Mouse (Mus musculus) C2C12 (cell line): ENCODE data around the gene Ntn3. TPM values are rescaled to one million over a fixed set of nuclear protein-coding genes. Genes with fewer than 3 reads are reported as not detected.

Experiments
- H3K27me3 ChIP-seq: one replicate; pipeline ENCODE4 v1.6.1; 2011; ENCODE audit not compliant: control insufficient read depth, insufficient read depth, insufficient read length
- H3K36me3 ChIP-seq: one replicate; pipeline ENCODE4 v1.6.1; 2011; ENCODE audit not compliant: control insufficient read depth, insufficient read depth
- H3K4me3 ChIP-seq: one replicate; pipeline ENCODE4 v1.5.1; 2011; ENCODE audit warnings: mild to moderate bottlenecking, control low read depth; ENCODE audit not compliant: poor library complexity, insufficient read depth, severe bottlenecking
- H3K79me2 ChIP-seq: one replicate; pipeline ENCODE4 v1.6.1; 2011; ENCODE audit not compliant: control insufficient read depth, insufficient read depth
- H3K79me3 ChIP-seq: one replicate; pipeline ENCODE4 v1.6.1; 2011; ENCODE audit warnings: low read depth, control low read depth
- H3ac ChIP-seq: one replicate; pipeline ENCODE3; 2011; ENCODE audit warnings: low read depth; ENCODE audit not compliant: control insufficient read depth, insufficient read length
- CEBPB ChIP-seq: IDR thresholded peaks from one replicate; pipeline ENCODE4 v1.6.1; 2011; ENCODE audit warnings: low read depth, mild to moderate bottlenecking, control low read depth, moderate library complexity
- CTCF ChIP-seq: IDR thresholded peaks from one replicate; pipeline ENCODE4 v1.5.1; 2011; ENCODE audit not compliant: control insufficient read depth, insufficient read depth, insufficient read length
- FOSL1 ChIP-seq: IDR thresholded peaks from one replicate; pipeline ENCODE4 v1.8.0; 2011; ENCODE audit warnings: mild to moderate bottlenecking, low read length; ENCODE audit not compliant: poor library complexity, insufficient read depth, severe bottlenecking
- MAX ChIP-seq: IDR thresholded peaks from one replicate; pipeline ENCODE4 v1.6.1; 2011; ENCODE audit warnings: mild to moderate bottlenecking, control low read depth
- MYOD1 ChIP-seq: IDR thresholded peaks from one replicate; pipeline ENCODE4 v1.6.1; 2011; ENCODE audit warnings: low read depth; ENCODE audit not compliant: control insufficient read depth, insufficient read length
- MYOG ChIP-seq: IDR thresholded peaks from one replicate; pipeline ENCODE4 v1.6.1; 2011; ENCODE audit not compliant: control insufficient read depth, insufficient read length; ENCODE audit errors: extremely low read depth
- USF1 ChIP-seq: IDR thresholded peaks from one replicate; pipeline ENCODE4 v1.6.1; 2011; ENCODE audit warnings: low read depth, mild to moderate bottlenecking, control low read depth, moderate library complexity
- polyA plus RNA-seq: library from polyadenylated mRNA; unstranded; fragments of >200 nt; fragmentation: generic; extraction: Trizol; gene quantifications from one replicate; pipeline ENCODE4 v1.2.1, GENCODE M21; 2012; ENCODE audit warnings: missing spikeins

Ntn3 gene
- polyA plus RNA-seq, 1 experiment, result 0.26 TPM

DNA sequence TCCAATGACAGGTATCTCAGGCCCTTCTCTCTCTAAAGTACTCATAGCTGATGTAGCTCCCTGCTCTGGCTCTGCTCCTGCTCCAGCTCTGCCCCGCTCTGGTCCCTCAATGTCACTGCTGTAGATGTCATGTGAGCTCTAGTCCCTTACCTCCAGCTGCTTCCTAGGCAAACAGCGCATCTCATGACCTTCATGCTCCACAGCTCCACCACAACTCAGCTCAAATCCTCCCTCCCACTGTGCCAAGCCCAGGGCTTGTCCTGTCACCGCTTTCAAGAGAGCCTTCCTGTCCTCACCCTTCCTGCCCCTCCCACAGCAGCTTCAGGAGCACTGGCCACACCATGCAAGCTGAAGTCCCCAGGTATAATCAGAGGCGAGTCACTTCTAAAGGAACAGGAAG is 9.6 kb downstream of the Ntn3 start:
- H3K27me3 ChIP-seq, result no peaks in the 10 kb centered on the region
- TF ChIP-seq USF1 (no peak), CTCF (no peak), CEBPB (no peak), MAX (no peak), FOSL1 (no peak), MYOG (no peak), MYOD1 (no peak)
- no peak overlapping the region for H3K4me3 ChIP-seq
- H3K79me2 ChIP-seq, result no peaks in the 10 kb centered on the region
- H3ac ChIP-seq, result no peak overlapping the region
- no peaks in the 10 kb centered on the region for H3K36me3 ChIP-seq
- H3K79me3 ChIP-seq, result no peaks in the 10 kb centered on the region

DNA sequence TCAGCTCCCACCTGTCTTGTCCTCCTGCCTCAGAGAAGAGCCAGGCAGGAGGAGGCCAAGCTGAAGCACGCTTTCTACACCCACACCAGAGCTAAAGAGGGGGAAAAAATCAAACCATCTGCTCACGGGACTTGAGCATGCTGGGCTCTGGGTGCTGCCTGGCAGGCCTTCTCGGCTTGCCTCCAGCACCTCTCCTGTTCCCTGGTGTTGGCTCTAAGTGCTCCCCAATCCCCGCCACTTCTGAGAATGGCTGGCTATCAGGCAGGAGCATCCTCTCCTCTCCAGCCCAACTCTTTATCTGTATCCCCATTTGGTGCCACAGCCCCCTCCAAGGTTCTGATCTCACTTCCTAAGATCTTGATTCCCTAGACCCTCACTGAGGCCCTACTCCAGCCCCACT is 10.1 kb downstream of the Ntn3 start:
- no peak for TF ChIP-seq USF1
- TF ChIP-seq MAX, result no peak
- no peak for TF ChIP-seq MYOG
- TF ChIP-seq FOSL1, result no peak
- TF ChIP-seq MYOD1, result no peak
- no peak for TF ChIP-seq CEBPB
- no peak for TF ChIP-seq CTCF
- Histone ChIP-seq H3K36me3 (no peaks in the 10 kb centered on the region), H3ac (no peak overlapping the region), H3K79me3 (no peaks in the 10 kb centered on the region), H3K27me3 (no peaks in the 10 kb centered on the region), H3K79me2 (no peaks in the 10 kb centered on the region), H3K4me3 (no peak overlapping the region)

DNA sequence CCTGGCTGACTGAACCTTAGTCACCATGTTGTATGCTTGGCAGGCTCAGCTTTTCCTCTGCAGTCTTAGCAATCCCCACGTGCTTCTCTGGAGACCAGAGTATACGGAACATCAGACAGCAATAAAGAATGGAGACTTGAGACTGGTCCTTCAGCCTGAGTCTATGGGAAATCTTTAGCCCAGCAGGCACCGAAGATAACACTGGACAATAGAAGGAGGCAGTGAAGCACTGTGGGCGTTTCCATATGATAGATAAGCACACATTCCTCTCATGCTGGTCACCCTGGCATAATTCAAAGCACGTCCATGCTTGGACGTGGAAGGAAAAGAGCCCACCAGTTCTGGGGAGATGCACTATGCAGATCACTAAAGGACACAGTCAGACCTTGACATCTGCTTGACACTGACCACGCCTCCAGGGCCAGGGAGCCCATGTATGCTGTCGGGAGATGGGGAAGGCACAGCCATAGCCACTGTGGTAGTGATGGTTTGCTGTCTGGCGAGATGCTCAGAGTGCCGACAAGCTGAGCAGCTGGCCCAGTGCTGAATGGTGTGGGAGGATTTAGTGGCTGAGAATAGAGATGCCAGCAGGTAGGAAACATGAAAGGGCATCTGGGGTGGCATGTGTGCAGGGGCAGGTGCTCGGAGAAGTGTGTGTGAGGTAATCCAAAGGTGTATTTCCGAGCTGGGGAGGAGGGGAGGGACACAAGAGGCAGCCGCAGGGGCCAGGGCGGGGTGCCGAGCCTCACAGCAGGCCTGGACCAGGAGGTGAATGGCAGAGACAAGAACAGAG is 12.1 kb downstream of the Ntn3 start:
- TF ChIP-seq CEBPB (no peak), FOSL1 (no peak), MAX (no peak), MYOG (no peak), MYOD1 (no peak), USF1 (no peak), CTCF (no peak)
- no peaks in the 10 kb centered on the region for H3K27me3 ChIP-seq

DNA sequence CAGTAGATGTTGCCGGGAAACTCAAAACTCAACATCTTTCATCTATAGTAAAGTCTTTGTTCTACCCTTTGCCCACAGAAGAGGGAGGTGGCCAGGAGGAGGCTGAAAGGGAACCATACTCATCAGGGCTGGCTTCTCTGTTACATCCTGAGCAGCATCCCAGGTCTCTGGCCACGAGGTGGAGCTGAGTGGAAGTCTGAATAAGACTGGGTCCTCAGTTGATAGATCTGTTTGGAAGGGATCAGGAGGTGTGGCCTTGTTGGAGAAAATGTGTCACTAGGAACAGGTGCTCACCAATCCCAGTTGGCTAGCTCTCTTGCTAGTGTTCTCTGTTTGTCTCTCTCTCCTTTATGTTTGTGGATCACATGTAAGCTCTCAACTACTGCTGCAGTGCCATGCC is 14.0 kb downstream of the Ntn3 start:
- TF ChIP-seq USF1, result no peak
- TF ChIP-seq CTCF, result no peak
- no peak for TF ChIP-seq CEBPB
- TF ChIP-seq MYOD1, result no peak
- TF ChIP-seq MAX, result no peak
- no peak for TF ChIP-seq MYOG
- no peak for TF ChIP-seq FOSL1
- H3ac ChIP-seq, result no peak overlapping the region
- no peaks in the 10 kb centered on the region for H3K79me2 ChIP-seq
- no peak overlapping the region for H3K4me3 ChIP-seq
- H3K79me3 ChIP-seq, result no peaks in the 10 kb centered on the region
- H3K27me3 ChIP-seq, result no peaks in the 10 kb centered on the region
- H3K36me3 ChIP-seq, result no peaks in the 10 kb centered on the region

More for the DNA sequence above, 12.1 kb downstream of the Ntn3 start:
- no peaks in the 10 kb centered on the region for H3K79me2 ChIP-seq
- no peak overlapping the region for H3ac ChIP-seq
- H3K79me3 ChIP-seq, result no peaks in the 10 kb centered on the region
- H3K4me3 ChIP-seq, result no peak overlapping the region
- H3K36me3 ChIP-seq, result no peaks in the 10 kb centered on the region

DNA sequence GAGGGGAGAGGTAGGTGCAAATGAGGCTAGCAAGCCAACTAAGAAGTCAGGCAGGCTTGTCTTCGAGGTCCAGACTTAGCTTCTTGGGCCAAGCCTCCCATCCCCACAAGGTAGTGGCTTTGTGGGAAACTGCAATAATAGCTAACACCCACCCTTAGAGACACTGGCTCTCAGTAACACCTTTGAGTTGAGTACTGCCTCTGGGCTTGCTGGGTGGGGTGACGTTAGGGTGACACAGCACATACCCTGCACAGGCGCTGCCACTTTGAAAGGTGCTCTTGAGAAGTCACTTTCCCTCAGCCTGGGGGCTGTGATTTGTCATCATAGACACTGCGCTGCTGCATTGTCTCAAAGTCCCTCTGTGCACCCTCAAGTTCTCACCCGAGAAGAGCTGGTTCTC is 15.6 kb downstream of the Ntn3 start:
- Histone ChIP-seq H3K36me3 (no peaks in the 10 kb centered on the region), H3K27me3 (no peaks in the 10 kb centered on the region), H3K79me2 (no peaks in the 10 kb centered on the region), H3K79me3 (no peaks in the 10 kb centered on the region), H3ac (no peak overlapping the region), H3K4me3 (no peak overlapping the region)
- no peak for TF ChIP-seq FOSL1
- TF ChIP-seq MYOD1, result no peak
- no peak for TF ChIP-seq CEBPB
- TF ChIP-seq USF1, result no peak
- no peak for TF ChIP-seq MAX
- no peak for TF ChIP-seq MYOG
- TF ChIP-seq CTCF, result no peak

DNA sequence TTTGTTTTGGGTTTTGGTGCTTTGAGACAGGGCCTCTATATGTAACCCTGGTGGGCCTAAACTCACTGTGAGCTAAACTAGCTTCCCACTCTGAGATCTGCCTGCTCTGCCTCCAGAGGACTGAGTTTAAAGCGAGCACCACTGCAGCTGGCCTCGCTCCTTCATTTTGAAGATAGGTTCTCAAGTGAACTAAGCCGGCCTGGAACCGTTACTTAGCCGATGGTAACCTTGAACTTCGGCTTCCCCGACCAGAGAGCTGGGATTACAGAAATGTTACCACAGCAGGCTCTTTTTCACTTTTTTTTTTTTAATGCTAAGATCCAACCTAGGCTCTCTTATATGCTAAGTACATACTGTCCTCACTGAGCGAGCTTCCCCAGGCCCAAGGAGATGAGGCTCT is 16.1 kb downstream of the Ntn3 start:
- H3ac ChIP-seq, result no peak overlapping the region

More for the DNA sequence above, 16.1 kb downstream of the Ntn3 start:
- Histone ChIP-seq H3K79me2 (no peaks in the 10 kb centered on the region), H3K79me3 (no peaks in the 10 kb centered on the region), H3K4me3 (no peak overlapping the region), H3K36me3 (no peaks in the 10 kb centered on the region), H3K27me3 (no peaks in the 10 kb centered on the region)
- TF ChIP-seq CEBPB, result no peak
- no peak for TF ChIP-seq CTCF
- no peak for TF ChIP-seq MYOG
